Mouse (Mus musculus) common myeloid progenitor, adult 5-6 weeks (primary cell): ENCODE measurements around the gene Cbx1. TPM values are rescaled to one million over a fixed set of nuclear protein-coding genes. Genes with fewer than 3 reads are reported as not detected.

Experiments
- ATAC-seq: replicated peaks from 2 replicates; pipeline ENCODE4 v1.8.0; 2016; ENCODE audit warnings: low read depth, mild to moderate bottlenecking, moderate TSS enrichment, inconsistent platforms; ENCODE audit not compliant: poor library complexity, severe bottlenecking
- total RNA-seq: library from RNA; stranded (forward); fragments of 200-1000, 187-1606 nt; gene quantifications from 2 replicates; pipeline ENCODE4 v1.2.3, GENCODE M21; 2017

Gene Cbx1
- 94.1 and 108 TPM in 2 replicates for total RNA-seq

DNA sequence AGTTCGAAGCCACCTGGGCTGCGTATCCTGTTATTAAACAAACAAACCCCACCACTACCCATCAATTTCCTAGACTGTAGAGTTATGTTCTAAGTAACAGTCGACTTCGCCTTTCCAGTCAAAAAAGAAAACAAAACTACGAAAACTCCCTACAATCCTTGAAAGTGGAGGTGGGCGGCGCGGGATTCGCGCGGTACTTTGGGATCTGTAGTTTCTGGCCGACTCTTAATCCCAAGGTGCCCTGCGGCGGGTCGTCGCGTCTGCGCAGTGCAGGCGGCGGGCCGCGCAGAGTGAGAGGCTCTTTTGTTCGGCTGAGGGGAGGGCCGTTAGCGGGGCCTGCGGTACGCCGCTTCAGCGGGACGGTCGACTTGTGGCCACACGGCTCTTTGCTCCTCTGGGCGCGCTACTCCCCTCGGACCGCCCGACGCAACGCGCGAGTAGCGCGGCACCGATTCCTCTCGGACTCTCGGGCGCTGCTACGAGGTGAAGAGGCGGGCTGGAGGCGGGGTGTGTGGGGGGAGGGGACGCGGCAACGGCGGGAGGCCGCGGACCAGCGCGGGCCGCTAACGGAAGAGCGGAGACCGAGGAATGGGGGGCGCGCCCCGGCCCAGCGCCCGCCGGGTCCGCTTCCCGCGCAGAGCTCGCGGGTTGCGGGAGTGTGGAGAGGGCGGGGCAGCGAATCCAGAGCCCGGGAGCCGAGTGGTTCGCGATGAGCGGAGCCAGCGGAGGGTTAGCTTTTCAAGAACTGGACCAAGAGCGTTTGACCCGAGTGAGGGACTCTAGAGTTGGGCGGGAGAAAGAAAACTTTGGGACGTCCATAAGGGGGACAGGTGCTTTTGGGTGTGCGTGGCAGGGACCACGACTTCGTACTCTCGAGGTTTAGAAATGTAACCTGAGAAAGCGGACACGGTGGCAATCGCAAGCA is at the start of gene Cbx1:
TSS of gene Cbx1 (plus strand) at position 257 of the 925 bp plus-strand sequence.
- peak; percentile 87 for ATAC-seq

DNA sequence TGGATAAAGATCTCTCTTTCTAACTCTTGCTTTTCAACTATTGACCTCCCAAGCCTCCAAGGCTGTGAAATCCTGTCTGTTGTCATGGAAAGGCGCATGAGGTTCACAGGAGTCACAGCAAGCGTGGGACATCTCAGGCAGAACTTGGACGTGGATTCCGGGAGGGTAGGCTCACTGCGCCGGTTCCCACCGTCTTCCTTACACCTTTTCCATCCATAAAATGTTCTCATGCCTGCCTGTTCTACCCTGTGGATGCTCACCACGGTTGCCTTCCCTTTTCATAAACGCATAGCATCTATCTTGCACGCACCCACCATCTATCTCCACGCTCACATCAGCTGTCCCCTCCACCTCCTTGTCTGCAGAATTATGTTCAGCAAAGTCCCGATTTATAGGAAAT is 48.1 kb upstream of the Cbx1 start:
- ATAC-seq: no peak

DNA sequence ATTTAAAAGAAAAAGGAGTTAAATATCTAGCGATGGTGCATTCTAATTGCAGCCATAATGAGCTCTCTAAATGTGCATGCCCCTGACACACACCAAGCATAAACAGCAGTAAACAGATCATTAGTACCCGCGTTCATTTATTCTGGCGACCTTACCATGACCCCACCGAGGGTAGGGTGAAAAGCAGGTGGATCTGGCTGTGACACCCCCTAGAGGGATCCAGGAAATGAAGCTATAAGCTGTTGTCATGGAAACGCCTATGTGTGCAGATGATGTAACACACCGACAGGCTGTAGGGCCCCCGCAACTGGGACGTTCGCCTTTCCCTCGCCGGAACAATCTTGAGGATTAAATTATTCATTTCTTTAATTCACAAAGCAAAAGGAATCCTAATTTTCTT is 46.9 kb upstream of the Cbx1 start:
- ATAC-seq: no peak

DNA sequence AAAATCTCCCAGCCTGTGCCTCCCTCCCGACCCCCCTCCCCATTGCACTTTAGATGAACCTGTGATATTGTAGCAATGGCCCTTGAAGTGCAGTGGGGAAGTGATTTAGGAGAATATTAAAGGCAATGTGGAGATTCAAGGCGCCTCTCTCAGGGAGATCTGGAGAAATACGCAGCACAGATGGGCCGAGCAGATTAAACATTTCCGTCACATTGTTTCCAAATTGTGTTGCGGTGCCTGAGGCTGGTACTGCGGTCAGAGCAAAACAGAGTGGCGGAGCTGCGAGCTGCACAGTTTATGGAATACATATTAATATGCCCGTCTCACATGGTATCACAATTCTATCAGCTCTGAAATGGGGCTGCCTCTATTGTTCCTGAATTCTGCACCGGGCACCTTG is 45.9 kb upstream of the Cbx1 start:
- ATAC-seq: no peak

DNA sequence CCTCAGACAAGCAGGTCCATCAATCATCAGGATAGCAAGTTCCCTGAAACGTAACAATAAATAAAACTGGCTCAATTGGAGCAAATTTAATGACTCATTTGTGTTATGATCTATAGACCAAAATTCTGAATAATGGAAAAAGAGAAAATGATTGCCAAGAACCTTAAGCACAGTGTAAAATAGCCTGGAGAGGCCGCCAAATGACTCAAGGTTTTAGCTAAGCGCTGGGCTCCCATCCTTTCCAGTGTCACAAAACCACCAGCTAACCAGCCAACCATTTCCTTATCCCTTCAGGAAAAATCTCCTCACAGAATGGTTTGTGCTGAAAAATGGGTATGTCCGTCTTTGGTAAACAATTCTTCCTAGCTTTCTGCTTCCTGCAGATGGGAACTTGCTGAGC is 45.0 kb upstream of the Cbx1 start:
- no peak for ATAC-seq

DNA sequence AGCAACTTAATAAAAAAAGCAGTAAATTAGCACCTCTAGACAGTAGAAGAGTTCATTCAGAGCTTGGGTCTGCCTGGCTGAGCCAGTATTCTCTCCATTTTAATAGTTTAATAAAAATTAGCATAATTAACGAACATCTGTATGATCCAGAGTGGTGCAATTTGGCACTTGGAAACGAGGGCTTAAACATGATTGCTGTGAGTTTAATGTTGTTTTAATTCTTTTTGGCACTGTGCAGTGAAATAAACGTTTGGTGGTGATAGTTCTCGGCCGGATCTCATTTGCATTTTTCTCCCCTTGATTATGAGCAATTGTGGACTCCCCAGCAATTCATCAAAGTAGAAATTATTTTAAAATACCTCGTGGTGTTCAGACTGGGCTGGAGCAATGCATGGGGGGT is 42.3 kb upstream of the Cbx1 start:
- no peak for ATAC-seq

DNA sequence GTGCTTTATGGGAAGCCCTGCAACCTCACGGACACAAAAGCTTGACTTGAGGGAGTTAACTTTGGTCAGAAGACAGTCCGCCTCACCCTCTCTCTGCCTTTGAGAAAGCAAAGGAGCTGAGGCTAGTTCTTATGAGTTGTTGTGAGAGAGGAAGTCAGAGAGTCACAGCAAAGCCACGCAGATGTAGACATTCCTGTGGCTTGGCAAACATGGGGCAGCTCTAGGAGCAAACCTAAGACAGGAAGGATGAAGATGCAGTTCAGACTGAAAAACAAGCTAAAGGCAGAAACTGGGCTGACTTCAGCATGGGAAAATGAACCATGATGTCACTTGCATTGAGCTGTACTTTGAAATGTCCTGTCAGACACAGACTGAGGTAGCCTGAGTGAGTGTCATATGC is 41.4 kb upstream of the Cbx1 start:
- ATAC-seq: no peak

DNA sequence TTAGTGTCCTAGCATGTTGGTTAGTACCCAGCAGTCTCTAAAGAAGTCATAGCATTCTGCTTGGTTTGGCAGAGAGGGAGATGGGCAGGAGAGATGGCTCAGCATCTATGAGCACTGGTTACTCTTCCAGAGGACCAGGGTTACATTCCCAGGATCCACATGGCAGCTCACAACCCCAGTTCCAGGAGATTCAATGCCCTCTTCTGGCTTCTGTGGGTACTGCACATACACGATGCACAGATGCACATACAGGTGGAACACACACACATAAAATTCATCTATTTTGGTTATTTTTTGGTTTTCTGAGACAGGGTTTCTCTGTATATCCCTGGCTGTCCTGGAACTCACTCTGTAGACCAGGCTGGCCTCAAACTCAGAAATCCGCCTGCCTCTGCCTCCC is 33.6 kb upstream of the Cbx1 start:
- ATAC-seq: no peak

DNA sequence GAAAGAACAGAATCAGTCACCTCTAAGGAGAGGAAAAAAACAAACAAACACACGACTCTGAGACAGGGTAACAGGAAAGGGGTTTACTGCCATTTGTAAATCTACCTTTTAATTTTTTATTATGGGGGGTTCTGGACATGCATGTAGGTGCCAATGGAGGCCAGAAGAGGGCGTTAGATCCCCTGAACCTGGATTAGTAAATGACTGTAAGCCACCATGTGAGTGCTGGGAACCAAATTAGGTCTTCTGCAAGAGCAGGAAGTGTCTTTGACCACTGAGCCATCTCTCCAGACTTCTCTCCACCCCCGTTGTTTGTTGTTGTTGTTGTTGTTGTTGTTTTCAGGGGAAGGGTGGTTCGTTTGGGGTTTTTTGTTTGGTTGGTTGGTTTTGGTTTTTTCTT is 31.5 kb upstream of the Cbx1 start:
- ATAC-seq: no peak

DNA sequence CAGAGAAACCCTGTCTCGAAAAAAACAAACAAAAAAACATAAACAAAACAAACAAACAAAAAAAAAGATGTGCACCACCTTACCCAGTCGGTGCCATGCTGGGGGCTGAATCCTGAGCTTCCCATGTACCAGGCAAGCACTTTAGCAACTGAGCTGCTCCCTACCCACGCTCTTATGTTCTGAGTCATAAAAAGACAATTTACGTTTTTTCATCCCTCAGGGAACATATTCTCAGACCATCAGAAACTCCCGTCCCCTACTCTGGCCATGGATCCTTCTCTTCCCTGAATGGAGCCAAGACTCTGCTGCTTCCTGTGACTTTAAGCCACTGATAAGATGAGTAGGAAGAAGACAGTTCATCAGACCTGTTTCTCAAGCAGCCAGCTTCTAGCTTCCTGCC is 30.5 kb upstream of the Cbx1 start:
- no peak for ATAC-seq

DNA sequence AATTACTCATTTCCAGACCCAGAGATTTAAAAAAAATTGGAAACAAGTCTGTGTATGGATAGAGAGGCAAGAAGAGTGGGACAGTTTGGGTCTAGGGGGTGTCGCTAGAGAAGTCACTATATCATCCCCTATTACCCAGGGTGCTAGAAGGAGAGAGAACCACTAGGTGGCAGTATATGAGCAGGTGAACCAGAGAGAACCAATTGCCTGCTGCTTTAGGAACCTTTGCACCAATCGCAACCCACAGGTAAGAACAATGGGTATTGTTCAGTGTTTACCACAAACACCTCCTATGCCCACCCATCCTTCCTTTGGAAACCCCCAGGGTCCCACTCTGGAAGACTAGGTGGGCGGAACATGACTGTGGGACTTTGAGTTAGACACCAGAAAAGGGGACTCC is 28.9 kb upstream of the Cbx1 start:
- ATAC-seq: peak; percentile 86

DNA sequence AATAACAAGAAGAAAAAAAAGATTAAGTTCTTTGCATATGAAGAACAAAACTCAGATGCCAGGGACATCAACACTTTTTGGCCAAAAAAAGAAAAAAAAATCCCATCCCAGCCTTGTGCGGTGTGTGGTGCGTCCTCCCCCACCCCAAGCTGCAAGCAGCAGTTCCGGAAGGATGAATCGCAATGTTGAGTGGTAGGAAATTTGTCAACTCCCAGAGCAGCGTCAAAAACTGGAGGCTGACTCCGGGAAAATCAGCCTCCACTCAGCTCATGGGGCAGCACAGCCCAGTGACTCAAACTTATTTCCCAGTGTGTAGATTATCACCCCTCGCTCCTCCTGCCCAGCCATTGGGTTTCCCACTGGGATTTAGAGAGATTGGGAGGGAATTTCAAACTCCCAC is 26.9 kb upstream of the Cbx1 start:
- no peak for ATAC-seq

DNA sequence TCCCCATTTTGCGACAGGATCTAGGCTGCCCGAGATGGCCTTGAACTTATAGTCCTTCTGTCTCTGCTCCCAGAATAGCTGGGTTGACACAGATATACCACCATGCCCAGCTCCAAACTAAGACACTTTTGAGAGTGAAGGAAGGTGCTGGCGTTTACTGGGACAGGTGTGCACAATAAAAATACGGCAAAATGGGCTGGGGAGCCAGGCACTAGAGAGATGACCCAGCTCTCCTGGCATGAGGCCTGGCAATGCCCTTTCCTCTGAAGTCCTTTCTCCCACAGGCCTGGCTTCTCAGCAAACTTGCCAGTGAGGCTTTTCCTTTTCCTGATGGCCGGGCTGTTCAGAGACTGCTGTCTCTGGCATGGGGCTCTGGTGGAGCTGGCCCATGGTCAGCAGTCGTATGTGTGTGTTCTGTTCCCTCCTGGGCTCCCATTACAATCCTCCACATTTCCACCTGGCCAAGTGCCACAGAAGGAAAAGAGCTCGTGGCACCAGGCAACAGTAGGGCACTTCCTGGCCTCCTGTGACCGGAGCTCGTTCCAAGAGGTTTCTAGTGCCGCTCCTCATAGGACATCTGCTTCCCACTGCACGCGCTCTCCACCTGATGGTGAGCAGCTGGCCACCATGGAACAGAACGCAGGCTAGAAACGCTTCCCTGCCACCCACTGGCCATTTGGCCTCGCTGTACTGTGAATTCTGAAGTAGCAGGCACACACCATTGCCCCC is 26.0 kb upstream of the Cbx1 start:
- ATAC-seq: no peak

DNA sequence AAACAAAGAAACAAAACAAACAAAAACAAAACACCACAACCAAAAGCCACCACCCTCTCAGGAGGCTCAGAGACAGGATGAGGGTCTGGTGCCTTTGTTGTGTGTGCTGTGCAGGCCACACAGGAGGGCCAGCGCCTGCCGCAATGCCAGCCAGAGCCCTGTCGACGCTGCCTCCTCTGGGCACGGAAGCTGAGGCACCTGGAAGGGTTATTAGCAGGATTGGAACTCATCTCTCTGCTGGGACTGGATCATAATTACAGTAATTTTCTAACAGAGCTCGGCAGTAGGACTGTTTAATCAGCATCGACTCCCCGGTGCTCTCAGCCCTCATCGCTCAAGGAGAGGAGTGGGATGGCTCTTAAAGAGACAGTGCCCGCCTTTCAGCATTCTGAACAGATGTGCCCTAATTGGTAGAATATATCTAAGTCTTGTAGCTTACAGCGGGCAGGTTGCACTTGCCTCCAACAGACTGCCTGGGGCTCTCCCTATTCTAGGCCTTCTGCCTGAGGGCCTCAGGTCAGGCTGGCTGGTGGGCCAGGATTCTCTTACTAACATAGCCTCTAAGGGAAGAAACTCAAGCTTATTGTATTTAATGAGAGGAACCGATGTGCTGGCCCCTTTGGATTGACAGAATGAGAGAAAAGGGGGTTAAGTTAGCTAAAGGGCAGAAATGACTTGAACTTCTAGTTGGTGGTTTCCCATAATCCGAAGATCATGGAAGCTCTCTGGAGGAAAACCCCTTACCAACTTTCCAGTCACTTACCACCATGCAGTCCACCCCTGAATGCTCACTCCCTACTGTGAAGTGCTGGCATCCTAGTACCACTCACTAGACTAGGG is 24.2 kb upstream of the Cbx1 start:
- ATAC-seq: no peak

DNA sequence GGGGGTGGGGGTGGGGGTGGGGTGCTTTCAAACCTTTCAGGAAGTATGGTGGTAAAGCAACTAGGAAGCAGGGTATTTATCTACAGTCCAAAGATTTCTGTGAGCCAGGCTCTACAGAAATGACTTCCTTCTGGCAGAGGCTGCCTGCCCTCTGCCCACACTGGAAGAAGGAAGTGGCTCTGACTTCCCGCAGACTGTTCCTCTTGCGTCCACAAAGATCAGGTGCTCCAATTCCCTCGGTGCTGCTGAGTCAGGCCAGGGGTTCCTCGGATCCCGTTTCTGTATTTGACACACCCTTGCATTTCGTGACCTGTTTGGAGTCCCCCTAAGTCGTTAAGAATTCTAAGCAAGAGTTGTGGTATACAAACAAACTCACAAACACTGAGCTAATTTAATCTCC is 23.3 kb upstream of the Cbx1 start:
- peak; percentile 88 for ATAC-seq

DNA sequence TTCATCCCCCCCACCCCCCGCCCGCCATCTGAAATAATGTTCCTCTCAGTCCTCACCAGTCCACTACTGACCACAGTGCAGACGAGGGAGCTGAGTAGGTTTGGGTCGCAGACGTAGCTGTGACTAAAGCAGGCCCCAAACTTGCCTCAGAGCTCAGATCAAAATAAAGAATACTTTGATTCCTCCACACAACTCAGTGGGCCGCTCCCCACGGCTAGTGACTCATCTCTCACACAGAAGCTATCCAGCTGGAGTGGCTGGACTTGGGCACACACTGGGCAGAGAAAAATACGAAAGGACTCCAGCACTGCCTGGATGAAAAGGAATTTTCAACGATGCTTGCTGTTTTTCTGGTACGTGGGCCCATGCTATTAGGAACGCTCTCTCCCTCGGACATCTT is 22.4 kb upstream of the Cbx1 start:
- ATAC-seq: no peak

DNA sequence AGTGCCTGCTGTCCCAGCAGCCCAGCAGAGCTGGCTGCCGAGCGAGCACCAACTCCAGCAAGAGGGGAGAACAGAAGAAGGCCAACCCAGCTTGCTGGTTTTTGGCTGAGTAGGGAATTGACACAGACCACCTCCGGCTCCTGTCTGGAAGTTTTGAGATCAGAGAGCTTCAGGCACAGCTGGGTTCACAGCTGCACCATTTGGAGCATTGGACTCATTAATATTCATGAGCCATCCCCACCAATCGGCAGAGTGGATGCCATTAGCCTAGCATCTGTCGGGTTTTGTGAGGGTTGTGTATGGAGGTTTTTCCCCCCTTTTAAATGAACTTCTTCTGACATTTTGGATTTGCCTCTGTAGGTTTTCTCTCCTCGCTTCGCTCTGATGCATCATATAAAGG is 21.8 kb upstream of the Cbx1 start:
- ATAC-seq: no peak

DNA sequence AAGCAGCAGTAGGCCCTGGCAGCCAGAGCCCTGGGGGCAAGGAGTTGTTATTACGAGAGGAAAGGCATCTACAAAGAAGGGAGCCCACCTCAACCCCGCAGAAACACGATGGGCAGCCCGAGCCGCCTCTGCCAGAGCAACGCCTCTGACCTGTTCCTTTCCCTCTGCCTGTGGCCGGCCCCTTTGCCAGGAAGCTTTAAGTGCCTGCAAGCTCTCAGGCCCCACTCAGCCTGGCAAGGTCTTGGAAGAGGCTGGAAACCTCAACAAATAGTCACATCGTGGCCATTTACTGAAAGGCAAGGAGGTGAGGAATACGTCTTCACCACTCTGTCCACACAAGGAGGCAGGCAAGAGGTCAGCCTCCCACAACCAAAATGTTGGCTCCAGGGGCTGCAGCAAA is 20.7 kb upstream of the Cbx1 start:
- no peak for ATAC-seq

DNA sequence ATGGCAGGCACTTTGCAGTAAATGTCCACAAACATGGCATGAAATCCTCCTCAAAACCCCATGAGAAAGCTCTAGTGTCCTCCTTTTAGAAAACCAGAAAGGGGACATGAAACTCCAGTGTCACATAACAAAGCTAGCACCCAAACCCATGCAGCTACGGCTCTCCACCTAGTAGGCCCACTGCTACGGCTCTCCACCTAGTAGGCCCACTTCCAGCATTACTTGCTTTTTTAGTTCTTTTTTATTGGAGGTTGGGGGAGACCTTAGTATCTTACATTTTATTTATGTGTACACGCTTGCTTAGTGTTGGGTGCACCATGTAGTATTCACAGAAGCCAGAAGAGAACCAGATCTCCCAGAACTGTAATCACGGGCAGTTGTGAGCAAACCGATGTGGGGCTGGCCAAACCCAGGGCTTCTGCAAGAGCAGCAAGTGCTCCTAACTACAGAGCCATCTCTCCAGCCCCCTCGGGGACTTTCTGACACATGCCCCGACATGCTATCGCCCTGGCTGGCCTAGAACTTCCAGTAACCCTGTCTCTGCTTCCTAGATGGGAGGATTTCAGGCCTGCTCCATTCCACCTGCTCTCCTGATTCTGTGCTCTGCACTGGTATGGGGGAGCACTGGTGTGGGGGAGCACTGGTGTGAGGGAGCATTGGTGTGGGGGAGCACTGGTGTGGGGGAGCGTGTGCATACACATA is 17.5 kb upstream of the Cbx1 start:
- ATAC-seq: no peak

DNA sequence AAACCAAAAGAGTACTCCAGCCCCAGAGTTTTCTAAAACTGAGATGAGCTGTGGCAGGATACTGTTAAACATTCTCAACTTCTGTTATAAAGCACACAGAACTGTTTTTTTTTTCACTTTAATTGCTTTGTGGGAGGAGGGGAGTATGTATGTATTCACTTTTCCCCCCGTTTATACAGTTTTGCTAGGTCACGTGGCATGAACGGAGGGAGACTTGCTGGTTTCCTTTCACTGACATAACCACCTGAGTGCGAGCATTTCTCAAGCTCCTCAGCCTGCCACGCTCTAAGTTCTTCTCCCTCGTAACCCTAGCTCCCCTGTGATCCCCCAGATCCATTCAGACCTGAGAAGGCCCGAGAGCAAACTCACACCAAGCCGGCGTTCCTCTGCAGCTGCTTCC is 16.5 kb upstream of the Cbx1 start:
- ATAC-seq: no peak
